Mouse (Mus musculus) embryo, embryonic 10.5 days (tissue): Measurements from ENCODE around the gene Muc4.

Experiments used
- DNase-seq: peaks from one replicate; pipeline ENCODE4 v3.0.0-alpha.2; 2015; ENCODE audit warnings: low spot score

The Muc4 gene

DNA sequence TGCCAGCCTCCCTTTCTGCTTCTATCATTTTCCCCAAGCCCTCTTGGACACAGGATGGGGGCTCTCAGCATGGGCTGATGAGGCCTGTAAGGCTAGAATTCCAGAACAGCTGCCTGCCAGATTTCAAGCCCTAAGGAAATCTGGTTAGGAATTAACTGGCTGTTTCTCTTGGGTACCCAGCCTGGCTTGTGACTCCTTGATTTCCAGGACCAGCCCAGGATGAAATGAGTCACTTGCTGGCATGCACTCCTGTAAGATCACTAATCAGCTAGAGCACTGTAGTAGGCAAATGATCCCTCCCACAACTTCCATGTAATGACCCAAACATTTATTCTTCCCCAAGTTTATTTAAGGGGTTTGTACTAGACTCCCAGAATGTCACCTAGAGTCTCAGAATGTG is 7.4 kb upstream of the Muc4 start:
- no peak for DNase-seq

DNA sequence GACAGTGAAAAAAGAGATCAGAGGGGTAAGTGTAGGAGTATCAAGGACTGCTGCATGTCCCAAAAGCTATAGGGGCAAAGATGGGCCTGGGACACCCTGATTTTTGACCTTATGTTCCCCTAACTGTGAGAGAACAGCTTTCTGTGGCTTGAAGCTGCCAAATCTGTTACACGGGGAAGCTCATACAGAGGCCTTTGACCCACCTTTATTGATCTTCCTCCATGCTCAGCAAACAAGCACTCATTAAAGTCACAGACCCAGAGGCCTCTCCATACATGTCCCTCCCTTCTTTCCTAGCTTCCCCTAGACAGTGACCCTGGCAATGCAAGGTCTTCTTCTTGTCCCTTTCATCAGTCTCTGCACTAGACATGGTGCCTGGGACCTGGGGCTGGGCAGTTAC is 7.0 kb upstream of the Muc4 start:
- DNase-seq = no peak

DNA sequence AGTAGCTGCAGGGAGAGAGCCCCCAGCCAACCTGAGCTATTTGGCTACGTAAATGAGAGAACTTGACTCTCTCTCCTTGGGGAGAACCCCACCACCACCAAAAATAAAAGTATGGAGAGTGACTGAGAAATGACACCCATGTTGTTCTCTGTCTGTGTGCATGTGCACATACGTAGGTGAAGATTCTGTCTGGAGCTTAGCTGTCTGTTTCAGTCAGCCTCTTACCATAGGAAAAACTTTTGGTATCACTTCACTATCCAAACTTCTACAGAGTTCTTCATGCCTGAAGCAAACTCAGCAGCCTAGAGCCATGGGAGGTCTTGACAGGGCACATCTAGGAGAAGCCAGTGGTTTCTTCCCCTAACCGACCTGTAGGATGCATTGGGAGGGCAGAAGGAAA is 2.5 kb upstream of the Muc4 start:
- DNase-seq = no peak

DNA sequence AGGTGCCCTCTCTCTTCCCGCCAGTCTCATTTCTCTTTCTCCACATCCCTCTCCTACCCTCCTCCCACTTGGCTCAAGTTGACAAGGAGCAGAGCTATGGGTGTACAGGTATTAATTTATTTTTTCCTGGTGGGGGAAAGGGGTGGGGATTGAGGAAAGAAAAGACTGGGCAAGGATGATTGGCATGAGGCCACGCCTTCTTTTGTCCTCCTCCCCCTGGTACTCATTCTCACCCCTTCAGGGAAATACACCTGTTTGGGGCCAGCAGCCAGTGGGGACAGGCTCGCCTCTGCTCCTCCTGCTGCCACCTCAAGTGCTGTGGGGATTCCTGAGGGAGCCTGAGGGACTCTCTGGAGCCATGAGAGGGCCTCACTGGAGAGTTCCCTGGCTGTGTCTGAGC is 336 bp downstream of the Muc4 start:
- no peak for DNase-seq

DNA sequence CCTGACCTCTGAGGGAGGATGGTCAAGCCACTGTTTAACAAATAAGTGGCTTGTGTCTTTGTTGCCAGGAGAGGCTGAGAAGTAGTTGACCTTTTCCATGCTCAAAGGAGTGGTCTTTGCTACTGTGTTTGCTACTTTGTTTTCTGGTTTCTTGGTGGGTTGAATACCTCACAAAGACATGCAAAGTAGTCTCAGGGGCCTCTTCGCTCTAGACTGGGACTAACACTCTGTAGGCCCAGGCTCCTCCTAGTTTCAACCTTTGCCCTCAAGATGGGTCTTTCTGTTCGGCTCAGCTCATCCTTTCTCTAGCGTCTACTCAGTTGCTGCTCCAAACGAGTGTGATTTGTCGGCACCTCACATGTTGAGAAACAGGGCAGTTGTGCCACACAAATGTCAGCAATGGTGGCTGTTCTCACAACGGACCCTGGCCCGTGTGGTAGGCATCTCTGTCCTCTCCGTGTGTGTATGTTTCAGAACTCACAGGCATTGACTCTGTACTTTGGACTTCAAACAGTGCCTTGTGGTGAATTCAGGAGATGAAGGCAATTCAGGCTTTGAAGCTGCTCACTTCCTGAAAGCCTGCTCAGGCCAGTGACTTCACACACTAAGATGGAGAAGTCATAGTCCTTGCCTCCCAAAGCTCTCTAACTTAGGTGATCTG is 4.4 kb downstream of the Muc4 start:
- DNase-seq = peak; percentile 25

DNA sequence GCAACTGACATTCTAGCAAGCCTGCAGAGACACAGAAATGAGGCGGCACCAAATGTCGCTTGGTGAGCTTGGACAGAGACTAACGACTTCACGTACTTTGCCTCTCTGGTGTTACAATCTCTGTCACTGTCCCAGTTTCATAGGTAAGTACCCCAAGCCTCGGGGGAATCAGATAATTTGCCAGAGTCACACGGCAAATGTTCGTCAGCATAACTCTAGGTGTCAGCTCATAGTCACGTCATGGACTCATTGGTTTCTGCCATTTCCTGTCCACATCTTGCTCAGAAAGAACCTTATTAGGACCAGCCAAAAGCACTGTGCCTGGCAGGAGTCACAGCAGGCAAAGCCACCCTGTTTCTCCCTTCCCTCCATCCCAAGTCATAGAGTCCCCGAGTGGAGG is 5.7 kb downstream of the Muc4 start:
- DNase-seq = no peak

DNA sequence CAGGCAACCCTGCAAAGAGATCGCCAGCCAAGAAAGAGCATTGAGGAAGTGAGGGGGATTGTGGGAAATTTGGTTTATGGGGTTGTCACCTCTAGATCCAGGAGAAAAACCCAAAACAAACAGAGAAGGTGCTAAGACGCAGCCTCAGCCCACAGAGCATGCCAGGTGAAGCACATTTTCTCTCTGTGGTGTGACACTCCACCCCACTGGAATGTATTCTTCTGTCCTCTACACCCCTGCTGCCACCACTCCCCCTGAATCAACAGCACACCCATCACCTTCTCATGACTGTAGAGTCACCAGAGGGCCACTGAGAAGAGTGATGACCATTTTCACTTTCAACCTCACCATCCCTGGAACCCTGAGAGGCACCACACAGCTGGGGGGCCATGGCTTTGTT is 7.0 kb downstream of the Muc4 start:
- no peak for DNase-seq

DNA sequence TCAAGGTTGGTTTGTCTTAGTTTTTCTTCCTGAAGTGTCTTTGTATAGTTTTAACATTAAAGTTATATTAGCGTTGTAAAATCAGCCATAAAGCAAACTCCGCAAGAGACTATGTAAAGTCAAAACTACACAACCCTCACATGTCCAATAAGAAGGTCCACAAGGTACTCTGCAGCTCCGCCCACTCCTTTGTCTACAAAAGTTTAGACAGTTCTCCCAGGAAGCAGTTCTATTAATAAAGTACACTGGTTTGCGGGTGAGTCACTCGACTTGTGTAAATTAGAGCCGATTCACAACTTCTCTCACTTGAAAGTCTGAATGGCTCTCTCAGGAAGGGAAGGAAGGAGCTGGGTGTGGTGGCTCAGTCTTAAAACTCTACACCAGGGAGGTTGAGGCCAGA is 10.2 kb downstream of the Muc4 start:
- no peak for DNase-seq

DNA sequence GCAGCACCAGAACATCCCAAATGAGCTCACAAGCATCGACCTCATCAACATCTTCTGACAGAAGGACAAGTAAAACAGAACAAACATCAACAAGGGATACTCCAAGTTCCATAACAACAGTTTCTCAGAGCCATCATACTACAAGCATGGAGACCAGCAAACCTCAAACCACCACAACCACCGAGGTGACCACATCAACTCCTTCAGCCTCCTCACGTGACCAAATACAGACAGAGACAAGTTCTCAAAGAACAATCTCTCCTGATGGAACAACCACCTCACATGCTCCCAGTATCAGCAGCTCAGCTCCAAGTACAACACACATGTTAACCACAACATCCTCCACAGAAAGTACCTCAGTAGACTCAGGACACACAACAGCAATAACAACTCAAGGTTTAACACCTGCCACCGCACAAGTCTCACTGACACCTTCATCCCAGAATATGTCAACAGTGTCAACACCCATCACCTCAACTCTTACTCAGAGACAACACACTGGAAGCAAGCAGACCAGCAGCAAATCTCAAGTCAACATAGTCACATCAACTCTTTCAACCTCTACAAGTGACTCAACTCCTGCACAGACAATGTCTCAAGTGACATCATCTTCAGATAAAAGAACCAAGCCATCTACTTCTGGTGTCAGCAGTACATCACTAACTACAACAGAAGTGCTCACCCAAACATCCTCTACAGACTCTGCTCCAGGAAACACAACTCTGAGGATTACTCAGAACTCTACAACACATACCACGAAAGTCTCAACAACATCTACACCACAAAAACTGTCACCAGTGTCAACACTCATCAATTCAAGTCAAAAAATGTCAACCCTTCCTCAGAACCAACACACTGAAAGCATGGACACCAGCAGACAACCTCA is 14.8 kb downstream of the Muc4 start:
- no peak for DNase-seq

DNA sequence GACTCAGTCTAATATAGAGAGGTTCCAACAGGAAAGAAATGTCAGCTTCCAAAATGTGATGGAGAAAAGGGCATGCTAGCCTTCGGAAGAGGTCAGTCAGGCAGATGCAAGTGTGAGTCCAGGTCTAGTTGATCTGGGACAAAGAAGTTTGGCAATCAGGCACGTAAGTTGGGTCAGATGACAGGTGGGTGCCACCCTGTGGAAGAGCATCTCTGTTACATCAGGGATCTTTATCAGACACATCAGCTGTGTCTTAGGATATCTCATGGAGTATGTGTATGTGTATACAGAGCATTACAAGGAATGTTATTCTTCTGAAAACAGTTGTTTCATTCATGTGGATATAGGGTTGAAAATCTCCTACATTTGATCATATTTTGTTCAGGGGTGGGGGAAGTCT is 28.9 kb downstream of the Muc4 start:
- DNase-seq = no peak

DNA sequence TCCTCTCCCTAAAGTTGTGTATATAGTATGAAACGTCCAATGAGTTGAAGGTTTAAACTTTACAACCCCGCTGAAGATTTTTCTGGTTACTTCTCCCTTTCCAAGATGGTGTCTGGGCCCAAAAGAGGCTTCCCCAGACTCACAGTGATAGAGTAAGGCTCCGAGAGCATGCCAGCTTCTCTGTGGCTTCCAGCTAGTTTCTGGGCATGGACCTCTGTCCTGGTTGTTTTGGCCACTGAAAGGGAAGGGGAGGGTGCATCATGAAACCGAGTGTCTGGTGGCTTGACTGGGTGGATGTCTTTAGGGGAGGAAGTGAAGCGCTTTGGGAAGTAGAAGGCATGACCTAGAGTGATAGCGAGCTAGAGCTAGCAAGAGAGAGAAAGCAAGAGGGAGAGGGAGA is 29.3 kb downstream of the Muc4 start:
- no peak for DNase-seq

DNA sequence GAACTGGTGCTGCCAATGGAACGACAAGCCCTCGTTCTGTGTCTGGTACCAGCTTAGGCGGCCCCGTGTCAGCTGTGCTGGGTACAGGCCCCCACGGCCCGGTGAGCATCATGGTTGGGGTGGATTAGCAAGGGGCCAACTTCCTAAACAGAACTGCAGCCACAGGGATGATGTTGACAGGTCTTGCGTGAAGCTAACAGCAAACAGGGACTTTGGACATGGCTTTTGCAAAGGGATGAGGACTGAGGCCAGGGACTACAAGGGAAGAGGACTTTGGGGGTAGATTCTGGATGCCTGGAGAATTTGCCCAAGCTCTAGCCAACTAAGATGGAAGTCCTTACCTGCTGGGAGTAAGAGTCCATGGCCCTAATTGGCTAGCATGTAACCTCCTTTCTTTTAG is 31.2 kb downstream of the Muc4 start:
- DNase-seq = no peak

DNA sequence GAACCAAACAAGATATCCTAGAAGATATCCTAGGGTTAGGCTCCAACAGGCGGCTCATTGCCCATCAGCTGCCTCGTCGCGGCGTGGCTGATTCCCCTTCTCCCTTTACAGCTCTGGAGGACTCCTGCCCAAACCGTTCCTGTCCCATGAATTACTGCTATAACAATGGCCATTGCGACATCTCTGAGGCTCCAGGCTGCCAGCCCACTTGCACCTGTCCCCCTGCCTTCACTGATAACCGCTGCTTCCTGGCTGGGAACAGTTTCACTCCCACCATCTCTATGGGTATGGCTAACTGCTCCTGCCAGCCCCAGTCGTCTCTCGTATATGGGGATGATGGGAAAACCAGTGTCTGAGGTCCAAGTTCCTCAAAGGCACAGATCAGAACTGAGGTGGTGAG is 41.0 kb downstream of the Muc4 start:
- DNase-seq = no peak

DNA sequence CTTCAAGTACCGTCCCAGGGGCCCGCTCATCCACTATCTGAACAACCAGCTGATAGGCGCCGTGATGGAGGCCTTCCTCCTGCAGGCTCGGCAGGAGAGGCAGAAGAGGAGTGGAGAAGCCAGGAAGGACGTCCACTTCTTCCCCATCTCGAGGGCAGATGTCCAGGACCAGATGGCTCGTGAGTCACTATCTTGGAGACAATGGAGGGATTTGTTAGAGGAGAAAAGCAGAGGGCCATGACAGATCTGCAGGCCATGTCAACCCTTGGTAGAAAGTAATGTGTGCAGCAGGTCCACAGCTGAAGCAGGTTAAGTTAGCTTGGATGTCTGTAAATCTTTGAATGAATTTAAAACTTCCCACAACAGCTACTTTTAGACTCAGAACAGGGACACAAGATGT is 43.3 kb downstream of the Muc4 start:
- DNase-seq = no peak

DNA sequence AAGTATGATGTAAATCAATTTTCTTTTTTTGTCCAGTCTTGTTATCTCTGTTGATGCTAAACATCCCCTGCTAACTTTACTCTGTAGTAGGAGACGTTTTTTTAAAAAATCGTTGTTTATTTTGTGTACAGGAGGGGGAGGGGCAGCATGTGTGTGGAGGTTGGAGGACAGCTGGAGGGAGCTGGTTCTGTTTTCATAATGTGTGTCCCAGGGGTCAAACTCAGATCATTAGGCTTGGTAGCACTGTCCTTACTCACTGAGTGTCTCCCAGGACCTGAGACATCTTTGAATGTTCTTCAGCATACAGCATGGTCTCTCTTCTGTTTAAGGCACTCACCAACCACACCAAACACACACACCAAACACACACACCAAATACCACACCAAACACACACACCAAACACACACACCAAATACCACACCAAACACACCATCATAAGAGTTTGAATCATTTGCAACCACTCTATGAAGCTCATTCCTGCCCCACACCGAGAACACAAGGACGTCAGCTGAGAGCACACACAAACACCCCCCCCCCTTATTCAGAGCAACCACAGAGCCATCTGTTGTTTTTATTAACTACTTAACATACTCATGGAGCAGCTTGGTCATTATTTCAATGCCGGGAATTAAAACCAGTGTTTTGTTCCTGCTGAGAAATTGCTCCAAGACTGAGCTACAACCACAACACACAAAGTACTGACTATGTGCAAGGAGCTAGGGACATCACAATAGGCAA is 47.8 kb downstream of the Muc4 start:
- no peak for DNase-seq

DNA sequence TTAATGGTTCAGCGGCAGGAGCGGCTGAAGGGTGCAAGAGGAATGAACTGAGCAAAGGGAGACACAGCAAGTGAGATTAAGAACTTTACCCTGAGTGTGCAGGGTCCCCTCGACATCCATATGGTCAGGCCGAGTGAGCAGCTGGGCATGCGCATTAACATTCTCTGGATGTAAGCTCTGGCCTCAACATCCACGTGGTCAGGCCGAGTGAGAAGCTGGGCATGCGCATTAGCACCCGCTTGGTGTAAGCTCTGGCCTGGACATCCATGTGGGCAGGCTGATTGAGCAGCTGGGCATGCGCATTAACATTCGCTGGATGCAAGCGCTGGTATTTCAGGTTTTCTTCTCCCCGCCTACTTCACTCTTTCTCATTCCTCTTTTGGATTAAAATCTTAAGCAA is 49.2 kb downstream of the Muc4 start:
- DNase-seq = no peak

DNA sequence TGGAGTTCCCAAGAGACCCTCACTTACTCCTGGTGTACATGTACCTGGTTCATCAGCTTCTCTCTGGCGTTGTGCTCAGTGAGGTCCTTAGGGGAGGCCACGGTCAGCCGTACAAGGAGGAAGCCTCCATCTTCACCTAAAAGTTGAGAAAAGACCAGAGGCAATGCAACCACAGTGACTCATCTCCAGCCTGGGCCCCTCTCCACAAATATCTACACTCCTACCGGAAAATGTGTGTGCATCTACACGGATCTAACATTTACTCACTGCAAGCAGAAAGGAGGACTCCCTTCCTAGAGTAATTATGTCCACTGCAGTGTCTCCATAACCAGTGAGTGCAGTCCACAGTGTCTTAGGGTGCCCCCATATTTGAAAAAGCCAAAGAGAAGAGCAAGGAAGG is 54.4 kb downstream of the Muc4 start:
- DNase-seq = no peak

DNA sequence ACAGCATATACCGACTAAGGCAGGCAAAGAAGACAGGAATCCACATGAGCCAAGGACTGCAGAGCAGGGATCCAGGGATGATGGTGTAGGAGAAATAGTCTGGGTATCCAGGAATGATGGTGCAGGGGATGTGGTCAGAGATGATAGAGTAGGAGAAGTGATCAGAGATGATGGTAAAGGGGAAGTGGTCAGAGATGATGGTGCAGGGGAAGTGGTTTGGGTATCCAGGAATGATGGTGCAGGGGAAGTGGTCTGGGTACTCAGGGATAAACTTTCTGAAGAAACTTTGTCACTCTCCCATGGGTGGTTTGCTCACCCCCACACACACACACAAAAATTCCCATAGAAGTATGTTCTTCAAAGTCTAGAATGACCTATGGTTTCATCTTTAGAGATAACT is 59.5 kb downstream of the Muc4 start:
- no peak for DNase-seq

DNA sequence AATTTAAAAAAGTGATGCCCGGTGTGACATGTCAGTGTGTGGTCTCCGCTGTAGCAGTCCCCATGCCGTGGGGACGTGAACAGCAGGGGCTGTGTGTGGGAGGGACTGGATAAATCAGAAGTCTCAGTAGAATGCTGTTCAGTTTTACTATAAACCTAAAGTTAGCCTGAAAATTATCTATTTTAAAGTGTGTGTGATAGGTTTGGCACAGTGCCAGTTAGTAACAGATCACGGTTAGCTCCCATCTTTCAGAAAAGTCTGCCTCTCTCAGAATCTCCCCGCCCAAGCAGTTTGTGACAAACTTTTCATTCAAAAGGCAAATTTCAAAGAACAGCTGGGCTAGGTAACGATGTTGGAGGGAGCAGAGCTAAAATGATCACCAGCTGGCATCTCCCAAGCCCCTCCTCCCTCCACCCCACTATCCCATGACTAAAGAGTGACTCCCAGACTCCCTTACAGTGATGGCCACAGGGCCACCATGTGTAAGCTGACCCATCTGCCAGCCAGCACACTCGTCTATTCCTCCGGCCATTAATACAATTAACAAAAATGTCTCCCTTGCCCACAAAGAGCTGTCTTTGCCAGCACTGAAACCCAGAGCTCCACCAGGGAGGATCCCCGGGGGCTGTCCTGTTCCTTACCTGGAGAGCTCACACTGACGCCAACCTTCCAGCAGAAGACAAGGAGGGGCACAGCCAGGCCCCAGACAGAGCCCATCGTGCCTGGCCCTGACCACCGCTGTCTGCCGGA is 61.2 kb downstream of the Muc4 start:
- DNase-seq = no peak

DNA sequence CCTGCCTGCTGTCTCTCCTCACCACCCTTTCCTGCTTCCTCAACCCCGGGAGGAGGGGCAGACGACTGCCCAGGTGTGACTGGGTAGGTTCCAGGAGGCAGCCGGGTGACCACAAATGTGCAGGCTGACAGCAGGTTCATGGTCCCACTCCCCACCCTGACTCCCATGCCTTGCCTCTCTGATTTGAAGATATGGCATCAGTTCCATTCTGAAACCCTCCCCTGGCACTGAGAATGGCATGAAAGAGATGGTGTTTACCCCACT is 61.7 kb downstream of the Muc4 start, which contains the start of gene Muc20:
TSS of gene Muc20 (minus strand) at position 10 of the 264 bp plus-strand sequence.
- no peak for DNase-seq

DNA sequence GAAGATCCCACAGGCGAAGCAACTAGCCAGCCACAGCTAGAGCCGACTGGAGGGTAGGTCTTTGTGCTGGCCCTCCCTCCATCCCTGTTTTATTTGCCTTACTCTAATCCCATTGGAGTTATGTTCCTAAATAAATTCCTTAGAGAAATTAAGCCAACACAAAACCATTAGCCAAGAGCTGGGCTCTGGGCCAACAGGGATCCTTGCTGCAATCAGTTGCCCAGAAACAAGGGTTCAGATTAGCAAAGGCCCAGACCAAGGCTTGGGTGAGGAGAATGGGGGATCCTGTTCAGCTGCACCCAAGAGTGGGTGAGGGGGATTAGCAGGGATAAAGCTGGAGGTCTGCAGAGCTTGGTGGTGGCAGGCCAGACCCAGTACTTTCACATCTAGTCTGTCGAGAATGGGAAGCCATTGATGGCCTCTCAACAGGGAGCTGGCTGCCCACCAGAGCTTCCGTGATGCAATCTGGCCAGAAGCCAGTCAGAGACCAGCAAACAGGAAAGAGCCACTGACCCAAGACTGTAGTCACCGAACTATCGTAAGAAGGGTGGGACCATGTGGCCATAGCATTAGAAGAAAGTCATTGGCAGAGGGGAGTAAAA is 67.7 kb downstream of the Muc4 start:
- no peak for DNase-seq

DNA sequence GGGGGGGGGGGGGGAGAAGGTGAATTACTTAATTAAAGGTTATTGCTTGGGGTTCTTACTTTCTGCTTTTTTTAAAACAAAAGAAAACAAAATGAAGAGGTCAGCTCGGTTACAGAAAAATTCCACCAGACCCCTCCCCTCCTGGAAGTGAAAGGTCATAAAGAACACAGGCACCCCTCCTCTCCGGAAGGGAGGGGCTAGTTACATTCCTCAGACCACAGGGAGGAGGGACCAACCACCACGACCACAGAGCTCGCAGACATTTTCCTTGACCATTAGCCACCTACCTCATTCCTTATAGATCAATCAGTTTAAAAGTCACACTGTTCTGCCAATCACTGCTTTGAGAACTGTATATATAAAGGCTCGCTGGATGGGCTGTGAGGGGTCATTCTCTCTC is 68.2 kb downstream of the Muc4 start:
- no peak for DNase-seq
